Mouse (Mus musculus) midbrain, embryonic 15.5 days (tissue): ENCODE measurements at regions not wholly inside any gene's neighbourhood (a gene's known extent, or its start where the extent isn't known, plus 50 kb on each side); places are given as distances from the start of the nearest gene placed in this dataset.
A peak's percentile ranks its signal among the peaks of the same experiment; 100 is the strongest.

Experiments used
- ATAC-seq: fragments of 200-750 bp; cut with Nextera tagmentation; replicated peaks from 2 replicates; pipeline ENCODE4 v1.8.0; 2017; ENCODE audit warnings: moderate TSS enrichment
- H3K27ac ChIP-seq: fragments of 300-500 bp; sonication (generic); 2 replicates; pipeline ENCODE4 v1.5.1; 2015; ENCODE audit warnings: mild to moderate bottlenecking, inconsistent platforms
- H3K27me3 ChIP-seq: fragments of 300-500 bp; sonication (generic); replicated peaks from 2 replicates; pipeline ENCODE4 v1.6.1; 2015; ENCODE audit warnings: inconsistent platforms
- H3K36me3 ChIP-seq: fragments of 300-500 bp; sonication (generic); replicated peaks from 2 replicates; pipeline ENCODE4 v1.6.1; 2015; ENCODE audit warnings: inconsistent platforms
- H3K4me1 ChIP-seq: fragments of 300-500 bp; sonication (generic); 2 replicates; pipeline ENCODE4 v1.6.1; 2015; ENCODE audit warnings: inconsistent platforms
- H3K4me2 ChIP-seq: fragments of 300-500 bp; sonication (generic); 2 replicates; pipeline ENCODE4 v1.6.1; 2015; ENCODE audit warnings: inconsistent platforms, mild to moderate bottlenecking, moderate library complexity
- H3K4me3 ChIP-seq: fragments of 300-500 bp; sonication (generic); 2 replicates; pipeline ENCODE4 v1.5.1; 2015; ENCODE audit warnings: mild to moderate bottlenecking, inconsistent platforms
- H3K9ac ChIP-seq: fragments of 300-500 bp; sonication (generic); 2 replicates; pipeline ENCODE4 v1.6.1; 2015; ENCODE audit warnings: mild to moderate bottlenecking, inconsistent platforms
- H3K9me3 ChIP-seq: fragments of 300-500 bp; sonication (generic); 2 replicates; pipeline ENCODE4 v1.6.1; 2016; ENCODE audit warnings: inconsistent platforms
- WGBS: fragments of 180-500 bp; shearing (Covaris S2); methylation state at CpG from one replicate; pipeline ENCODE4 v1.1.7; 2015; ENCODE audit warnings: mixed read lengths; 5-methylcytosine and 5-hydroxymethylcytosine counted together

DNA sequence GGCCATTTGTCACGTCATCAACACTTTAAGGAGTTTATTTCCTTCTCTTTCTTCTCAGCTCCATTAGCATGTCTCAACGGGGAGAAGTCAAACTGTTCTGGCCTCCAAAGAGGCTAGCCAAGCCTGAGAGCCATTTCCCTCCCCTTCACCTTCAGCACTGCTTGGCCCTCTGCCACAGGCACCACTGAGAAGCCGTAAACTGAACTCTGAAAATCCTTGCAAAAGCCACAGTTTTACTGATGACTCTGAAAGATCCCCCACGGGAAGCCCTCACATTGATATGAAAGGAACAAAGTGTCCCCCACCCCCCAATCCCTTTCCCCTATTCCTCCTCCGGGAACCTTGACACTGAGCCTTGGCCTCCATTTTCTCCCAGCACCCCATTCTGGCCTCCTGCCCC, 188.1 kb upstream of the Arid1b start:
- ATAC-seq, result no peak
- H3K9ac ChIP-seq, result no peak overlapping the region
- no peak overlapping the region for H3K4me2 ChIP-seq
- H3K27me3 ChIP-seq, result no peaks in the 10 kb centered on the region
- no peak overlapping the region for H3K4me3 ChIP-seq
- no peaks in the 10 kb centered on the region for H3K36me3 ChIP-seq
- H3K27ac ChIP-seq, result no peak overlapping the region
- no peaks in the 10 kb centered on the region for H3K4me1 ChIP-seq
- H3K9me3 ChIP-seq, result no peaks in the 10 kb centered on the region
- WGBS, result 64% methylated on average over 5 of the region's 5 CpGs

DNA sequence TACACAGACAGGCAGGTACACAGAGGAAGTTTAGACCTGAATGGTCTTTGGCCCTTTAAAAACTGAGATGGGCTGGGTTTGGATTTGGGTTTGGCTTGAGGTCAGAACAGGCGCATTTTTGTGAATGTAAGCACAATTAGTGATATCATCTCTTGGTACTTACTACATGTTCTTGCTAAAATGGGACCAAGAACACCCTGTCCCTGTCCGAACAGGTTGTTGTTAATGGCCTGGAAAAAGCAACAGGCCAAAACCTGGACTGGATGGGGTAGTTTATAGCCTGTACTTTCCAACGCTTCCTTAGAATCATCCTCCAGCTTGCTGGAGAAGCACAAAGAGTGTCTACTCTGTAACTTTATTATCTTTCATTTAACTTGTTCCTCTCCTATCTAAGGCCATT, 185.2 kb upstream of the Arid1b start:
- no peak for ATAC-seq
- Histone ChIP-seq H3K27me3 (no peaks in the 10 kb centered on the region), H3K9ac (no peak overlapping the region), H3K4me2 (no peak overlapping the region), H3K4me1 (no peaks in the 10 kb centered on the region), H3K9me3 (no peaks in the 10 kb centered on the region), H3K27ac (no peak overlapping the region), H3K36me3 (no peaks in the 10 kb centered on the region), H3K4me3 (no peak overlapping the region)
- 89% methylated on average over 3 of the region's 3 CpGs for whole genome bisulfite sequencing

- 95% methylated on average over 3 of the region's 3 CpGs for WGBS
- H3K27me3 ChIP-seq, result no peaks in the 10 kb centered on the region
Measured at GRCm38 (mm10) chr17:4813232-4813631, 180.9 kb upstream of the Arid1b start.

DNA sequence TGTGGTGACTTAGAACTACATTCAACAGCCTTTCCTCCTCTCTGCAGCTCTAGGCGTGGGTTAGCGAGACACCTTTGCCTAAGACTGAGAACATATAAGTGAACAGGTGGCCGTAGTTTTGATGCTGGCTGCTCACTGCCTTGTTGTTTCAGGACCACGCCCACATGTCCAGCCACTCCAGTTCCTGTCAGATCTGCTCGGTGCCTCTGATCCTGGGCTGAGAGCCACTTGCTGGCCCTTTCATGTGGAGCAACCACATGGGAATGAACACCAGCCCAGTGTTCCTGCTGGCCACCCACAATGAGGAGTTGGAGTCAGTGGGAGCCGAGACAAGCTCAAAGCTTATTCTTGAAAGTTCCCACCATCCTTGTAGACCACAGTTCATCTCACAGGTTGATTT, 180.5 kb upstream of the Arid1b start:
- Histone ChIP-seq H3K27me3 (no peaks in the 10 kb centered on the region), H3K27ac (no peak overlapping the region), H3K4me2 (no peak overlapping the region), H3K4me1 (no peaks in the 10 kb centered on the region), H3K9ac (no peak overlapping the region), H3K4me3 (no peak overlapping the region), H3K9me3 (no peaks in the 10 kb centered on the region), H3K36me3 (no peaks in the 10 kb centered on the region)
- WGBS, result 78% methylated on average over 6 of the region's 6 CpGs
- no peak for ATAC-seq

More at GRCm38 (mm10) chr17:4813232-4813631, 180.9 kb upstream of the Arid1b start:
- Histone ChIP-seq H3K9me3 (no peaks in the 10 kb centered on the region), H3K27ac (no peak overlapping the region), H3K4me1 (no peaks in the 10 kb centered on the region), H3K4me3 (no peak overlapping the region), H3K9ac (no peak overlapping the region), H3K4me2 (no peak overlapping the region), H3K36me3 (no peaks in the 10 kb centered on the region)
- no peak for ATAC-seq

DNA sequence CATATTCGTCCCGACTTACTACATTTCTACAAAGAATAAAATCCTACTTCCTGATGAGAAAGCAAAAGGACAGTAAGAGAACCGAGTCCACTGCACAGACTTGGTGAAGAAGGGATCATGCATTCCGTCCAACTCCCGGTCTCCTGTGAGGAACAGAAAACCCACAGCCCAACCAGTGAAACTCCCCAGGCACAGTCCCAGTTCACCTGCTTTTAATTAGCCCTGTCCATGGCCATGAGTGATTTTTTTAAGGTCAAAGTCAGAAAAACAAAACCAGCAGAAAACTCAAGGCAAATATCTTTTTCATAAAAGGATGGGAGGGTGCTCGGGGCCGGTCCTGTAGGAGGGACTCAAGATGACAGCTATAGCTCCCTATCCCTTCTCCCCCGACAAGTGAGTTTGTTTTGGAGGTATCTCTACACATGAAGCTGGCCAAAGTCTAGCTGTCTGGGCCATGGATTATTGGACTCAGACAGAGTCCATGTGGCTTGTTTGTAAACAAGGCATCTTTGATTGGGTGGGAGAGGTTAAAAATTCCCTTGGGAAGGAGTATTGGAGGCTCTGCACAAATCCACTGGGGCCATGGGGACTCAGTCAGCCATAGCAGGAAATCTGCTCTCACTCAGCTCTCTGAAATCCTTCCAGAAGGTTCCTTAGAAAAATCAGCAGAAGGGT, 168.8 kb upstream of the Arid1b start:
- Histone ChIP-seq H3K4me3 (no peak overlapping the region), H3K4me2 (no peak overlapping the region), H3K27me3 (no peaks in the 10 kb centered on the region), H3K9me3 (no peaks in the 10 kb centered on the region), H3K9ac (no peak overlapping the region), H3K27ac (no peak overlapping the region), H3K36me3 (no peaks in the 10 kb centered on the region), H3K4me1 (no peaks in the 10 kb centered on the region)
- no peak for ATAC-seq
- WGBS, result 84% methylated on average over 8 of the region's 8 CpGs

- WGBS, result 85% methylated on average over 7 of the region's 7 CpGs
- Histone ChIP-seq H3K36me3 (no peaks in the 10 kb centered on the region), H3K4me2 (no peak overlapping the region), H3K4me1 (no peaks in the 10 kb centered on the region), H3K9ac (no peak overlapping the region), H3K27me3 (no peaks in the 10 kb centered on the region), H3K27ac (no peak overlapping the region), H3K9me3 (no peaks in the 10 kb centered on the region), H3K4me3 (no peak overlapping the region)
- no peak for ATAC-seq
Measured at GRCm38 (mm10) chr17:4834065-4834464, 160.1 kb upstream of the Arid1b start.

GRCm38 (mm10) chr17:4834571-4834970, 159.6 kb upstream of the Arid1b start:
- Histone ChIP-seq H3K27me3 (no peaks in the 10 kb centered on the region), H3K4me3 (no peak overlapping the region), H3K9ac (no peak overlapping the region), H3K27ac (no peak overlapping the region), H3K9me3 (no peaks in the 10 kb centered on the region), H3K36me3 (no peaks in the 10 kb centered on the region), H3K4me1 (no peaks in the 10 kb centered on the region), H3K4me2 (no peak overlapping the region)
- no peak for ATAC-seq
- 55% methylated on average over 7 of the region's 7 CpGs for WGBS

DNA sequence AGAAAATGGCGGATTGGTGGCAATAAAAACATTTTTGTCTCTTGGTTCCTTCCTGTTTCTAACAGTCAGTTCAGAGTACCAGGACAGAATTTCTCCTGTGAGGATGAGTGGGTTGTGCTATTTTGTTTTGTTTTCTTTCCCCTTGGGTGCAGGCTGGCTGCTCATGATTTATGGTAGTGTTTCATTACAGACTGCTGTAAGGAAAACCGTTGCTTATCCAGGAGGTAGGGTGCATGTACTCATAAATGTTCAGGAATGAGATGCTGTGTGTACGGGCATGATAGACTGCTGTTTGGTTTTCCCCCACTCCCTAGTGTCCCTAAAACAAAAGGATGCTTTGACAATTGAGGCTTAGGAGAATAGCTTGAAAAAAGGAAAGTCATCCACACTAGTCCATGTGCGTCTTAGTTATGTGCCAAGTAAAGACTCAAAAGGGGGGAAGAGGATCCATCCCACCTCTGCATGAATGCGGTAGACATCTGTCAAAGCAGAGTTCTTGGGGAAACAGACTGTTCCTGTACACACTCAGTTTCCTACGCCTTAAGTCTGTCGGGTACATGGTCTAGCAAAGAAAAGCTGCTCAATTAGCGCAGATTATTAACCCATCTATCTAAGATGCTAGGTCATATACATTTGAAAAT, 158.9 kb upstream of the Arid1b start:
- no peak overlapping the region for H3K9ac ChIP-seq
- WGBS, result 74% methylated on average over 8 of the region's 8 CpGs

GRCm38 (mm10) chr17:4840123-4840522, 154.0 kb upstream of the Arid1b start:
- Histone ChIP-seq H3K27ac (no peak overlapping the region), H3K4me1 (no peaks in the 10 kb centered on the region), H3K9ac (no peak overlapping the region), H3K27me3 (no peaks in the 10 kb centered on the region), H3K4me3 (no peak overlapping the region), H3K9me3 (no peaks in the 10 kb centered on the region), H3K36me3 (no peaks in the 10 kb centered on the region), H3K4me2 (no peak overlapping the region)
- no peak for ATAC-seq
- WGBS, result 96% methylated on average over 3 of the region's 3 CpGs

More for the DNA sequence above, 158.9 kb upstream of the Arid1b start:
- H3K36me3 ChIP-seq, result no peaks in the 10 kb centered on the region
- no peak overlapping the region for H3K4me3 ChIP-seq
- no peak for ATAC-seq
- H3K9me3 ChIP-seq, result no peaks in the 10 kb centered on the region
- H3K27me3 ChIP-seq, result no peaks in the 10 kb centered on the region
- no peak overlapping the region for H3K27ac ChIP-seq
- no peaks in the 10 kb centered on the region for H3K4me1 ChIP-seq
- no peak overlapping the region for H3K4me2 ChIP-seq

DNA sequence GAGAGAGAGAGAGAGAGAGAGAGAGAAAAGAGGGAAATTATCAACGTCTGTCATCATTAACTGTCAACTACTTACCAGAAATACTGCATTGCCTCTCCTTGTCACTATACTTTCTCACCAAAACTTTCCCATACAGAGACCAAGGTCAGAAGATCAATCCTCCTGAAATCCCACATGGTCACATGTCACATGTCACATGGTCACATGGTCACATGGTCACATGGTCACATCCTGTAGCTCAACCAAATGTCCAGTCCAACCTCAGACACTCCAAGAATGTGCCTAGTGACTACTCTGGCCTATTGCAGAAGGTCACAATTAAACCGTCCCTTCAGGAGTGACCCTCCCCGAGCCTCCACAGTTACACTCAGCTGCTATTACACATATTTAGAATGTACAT, 135.8 kb upstream of the Arid1b start:
- ATAC-seq, result no peak
- Histone ChIP-seq H3K27ac (no peak overlapping the region), H3K4me1 (no peaks in the 10 kb centered on the region), H3K27me3 (no peaks in the 10 kb centered on the region), H3K4me2 (no peak overlapping the region), H3K4me3 (no peak overlapping the region), H3K9ac (no peak overlapping the region), H3K9me3 (no peaks in the 10 kb centered on the region), H3K36me3 (no peaks in the 10 kb centered on the region)
- WGBS, result 94% methylated on average over 3 of the region's 3 CpGs

DNA sequence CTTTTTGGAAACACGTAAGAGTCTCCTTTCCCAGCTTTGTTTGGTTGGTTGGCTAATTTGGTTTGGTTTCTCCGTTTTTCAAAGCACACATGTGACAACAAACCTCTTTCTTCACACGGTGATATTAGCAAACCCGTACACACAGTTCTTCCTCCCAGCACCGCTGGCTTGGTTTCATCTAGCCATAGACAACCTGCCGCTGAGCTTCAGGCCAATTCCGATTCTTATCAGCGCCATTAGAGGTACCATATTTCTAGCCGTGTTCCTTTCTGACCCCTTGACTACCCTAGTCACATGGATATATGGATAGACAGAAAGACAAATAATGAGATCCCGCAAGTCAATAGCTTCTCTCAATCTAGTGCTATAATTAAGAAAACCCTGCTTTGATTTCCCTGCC, 129.2 kb upstream of the Arid1b start:
- Histone ChIP-seq H3K9ac (no peak overlapping the region), H3K4me2 (peak overlapping the region; percentile 37)

GRCm38 (mm10) chr17:4865621-4866020, 128.5 kb upstream of the Arid1b start:
- Histone ChIP-seq H3K9ac (peak overlapping the region; percentile 20; the same call in 1 of the 2 replicates), H3K9me3 (no peaks in the 10 kb centered on the region), H3K4me1 (peaks cover 21% of the 10 kb centered on the region), H3K4me3 (peak overlapping the region; percentile 8; the same call in 1 of the 2 replicates), H3K27ac (peak overlapping the region; percentile 71), H3K4me2 (peak overlapping the region; percentile 37), H3K36me3 (no peaks in the 10 kb centered on the region), H3K27me3 (no peaks in the 10 kb centered on the region)
- WGBS, result 12% methylated on average over 10 of the region's 10 CpGs
- ATAC-seq, result peak; percentile 80

More for the DNA sequence above, 129.2 kb upstream of the Arid1b start:
- Histone ChIP-seq H3K27ac (peak overlapping the region; percentile 71), H3K36me3 (no peaks in the 10 kb centered on the region), H3K9me3 (no peaks in the 10 kb centered on the region), H3K27me3 (no peaks in the 10 kb centered on the region), H3K4me1 (peaks cover 21% of the 10 kb centered on the region), H3K4me3 (no peak overlapping the region)
- no peak for ATAC-seq
- WGBS, result 81% methylated on average over 10 of the region's 10 CpGs
